Mouse (Mus musculus): ENCODE measurements around the gene Tmem156. TPM values are rescaled to one million over a fixed set of nuclear protein-coding genes. Genes with fewer than 3 reads are reported as not detected.

Tmem156 gene
- total and polyA plus RNA-seq, 3 experiments = 2.6 to 4.1 TPM; not detected in 1

DNA sequence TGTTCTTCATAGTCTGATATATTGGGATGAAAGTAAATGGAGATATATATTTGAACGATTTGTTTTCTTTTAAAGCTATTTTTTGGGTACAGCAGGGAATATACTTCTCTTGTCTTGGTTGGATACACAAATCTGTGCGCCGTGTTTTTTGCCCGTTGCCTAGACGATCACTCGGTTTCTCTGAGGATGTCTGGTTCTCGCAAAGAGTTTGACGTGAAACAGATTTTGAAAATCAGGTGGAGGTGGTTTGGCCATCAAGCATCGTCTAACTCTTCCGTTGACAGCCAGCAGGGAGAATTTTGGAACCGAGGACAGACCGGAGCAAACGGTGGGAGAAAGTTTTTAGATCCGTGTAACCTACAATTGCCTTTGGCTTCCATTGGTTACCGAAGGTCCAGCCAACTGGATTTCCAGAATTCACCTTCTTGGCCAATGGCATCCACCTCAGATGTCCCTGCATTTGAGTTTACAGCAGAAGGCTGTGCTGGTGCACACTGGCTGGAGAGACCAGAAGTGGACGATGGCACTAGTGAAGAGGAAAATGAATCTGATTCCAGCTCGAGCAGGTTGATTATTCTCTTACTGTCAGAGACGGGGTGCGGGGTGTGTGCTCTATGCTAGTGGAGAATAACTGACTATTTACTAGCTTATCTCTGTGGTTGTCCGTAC is 39.4 kb upstream of the Tmem156 start:
- peaks cover 0 to 7% of the 10 kb centered on the region in 2 experiments; a peak in 2 of 4 replicates for H3K36me3 ChIP-seq (ENCODE audit: control insufficient read depth in 1 of 2, insufficient read depth in 2 of 2, low read length in 2 of 2)
- no peaks in the 10 kb centered on the region for H3K27me3 ChIP-seq (ENCODE audit: control insufficient read depth in 1 of 2, insufficient read depth in 2 of 2, low read length in 2 of 2)
- DNase-seq (ENCODE audit: low read depth, low spot score) = no peak
- no peak overlapping the region for H3K27ac ChIP-seq (ENCODE audit: control insufficient read depth, low read depth, low read length)
- peaks cover 0 to 17% of the 10 kb centered on the region in 2 experiments; a peak in 2 of 4 replicates for H3K4me1 ChIP-seq (ENCODE audit: control insufficient read depth in 1 of 2, insufficient read depth in 2 of 2, low read length in 2 of 2)
- TF ChIP-seq USF1 (IDR thresholded peaks at IDR 0.05; ENCODE audit: low read depth, low read length) = no peak
- no peak for TF ChIP-seq MYC (IDR thresholded peaks at IDR 0.05; ENCODE audit: low read depth, low read length)
- no peak for TF ChIP-seq ZMIZ1 (IDR thresholded peaks at IDR 0.05; ENCODE audit: low read depth, low read length)
- TF ChIP-seq CTCF (IDR thresholded peaks at IDR 0.05 in 2 of 3, conservative IDR thresholded peaks at IDR 0.05 in 1 of 3; ENCODE audit: control insufficient read depth in 1 of 3, insufficient read depth in 1 of 3, low read depth in 2 of 3, low read length in 3 of 3, poor library complexity in 1 of 3, severe bottlenecking in 1 of 3) = no peak
- no peak for TF ChIP-seq MXI1 (IDR thresholded peaks at IDR 0.05; ENCODE audit: low read depth, low read length)
- no peak for TF ChIP-seq MYB (IDR thresholded peaks at IDR 0.05; ENCODE audit: low read depth, low read length)
- TF ChIP-seq TAL1 (IDR thresholded peaks at IDR 0.05; ENCODE audit: low read length) = no peak
- no peak for TF ChIP-seq POLR2A (IDR thresholded peaks at IDR 0.05; ENCODE audit: control insufficient read depth in 1 of 2, insufficient read depth in 1 of 2, low read depth in 1 of 2, low read length in 2 of 2, poor library complexity in 1 of 2)
- no peak for TF ChIP-seq ZC3H11A (IDR thresholded peaks at IDR 0.05; ENCODE audit: low read depth, low read length)
- TF ChIP-seq E2F4 (IDR thresholded peaks at IDR 0.05; ENCODE audit: borderline replicate concordance, low read depth, low read length) = no peak
- TF ChIP-seq UBTF (IDR thresholded peaks at IDR 0.05; ENCODE audit: borderline replicate concordance, insufficient read depth, low read depth, low read length) = no peak
- TF ChIP-seq ETS1 (IDR thresholded peaks at IDR 0.05; ENCODE audit: low read depth, low read length) = no peak
- TF ChIP-seq SIN3A (IDR thresholded peaks at IDR 0.05; ENCODE audit: low read length) = no peak
- TF ChIP-seq JUND (IDR thresholded peaks at IDR 0.05; ENCODE audit: low read depth, low read length) = no peak
- TF ChIP-seq RAD21 (IDR thresholded peaks at IDR 0.05; ENCODE audit: low read depth, low read length) = no peak
- no peak for TF ChIP-seq POLR2AphosphoS2 (IDR thresholded peaks at IDR 0.05; ENCODE audit: low read length)
- TF ChIP-seq MAFK (IDR thresholded peaks at IDR 0.05; ENCODE audit: borderline replicate concordance, low read depth, low read length) = no peak
- no peak for TF ChIP-seq ZKSCAN1 (IDR thresholded peaks at IDR 0.05; ENCODE audit: low read depth, low read length)
- H3K9me3 ChIP-seq (replicated peaks; ENCODE audit: insufficient read depth, low read length) = no peaks in the 10 kb centered on the region
- H3K4me3 ChIP-seq (ENCODE audit: control insufficient read depth in 1 of 2, insufficient read depth in 1 of 2, low read depth in 2 of 2, low read length in 2 of 2) = no peak overlapping the region
- H3K79me2 ChIP-seq (ENCODE audit: control insufficient read depth, insufficient read depth, low read length, poor library complexity) = peaks cover 1% of the 10 kb centered on the region; the same call in 1 of the 2 replicates
- H3K9ac ChIP-seq (ENCODE audit: control insufficient read depth, low read depth, low read length, poor library complexity, severe bottlenecking) = no peak overlapping the region

DNA sequence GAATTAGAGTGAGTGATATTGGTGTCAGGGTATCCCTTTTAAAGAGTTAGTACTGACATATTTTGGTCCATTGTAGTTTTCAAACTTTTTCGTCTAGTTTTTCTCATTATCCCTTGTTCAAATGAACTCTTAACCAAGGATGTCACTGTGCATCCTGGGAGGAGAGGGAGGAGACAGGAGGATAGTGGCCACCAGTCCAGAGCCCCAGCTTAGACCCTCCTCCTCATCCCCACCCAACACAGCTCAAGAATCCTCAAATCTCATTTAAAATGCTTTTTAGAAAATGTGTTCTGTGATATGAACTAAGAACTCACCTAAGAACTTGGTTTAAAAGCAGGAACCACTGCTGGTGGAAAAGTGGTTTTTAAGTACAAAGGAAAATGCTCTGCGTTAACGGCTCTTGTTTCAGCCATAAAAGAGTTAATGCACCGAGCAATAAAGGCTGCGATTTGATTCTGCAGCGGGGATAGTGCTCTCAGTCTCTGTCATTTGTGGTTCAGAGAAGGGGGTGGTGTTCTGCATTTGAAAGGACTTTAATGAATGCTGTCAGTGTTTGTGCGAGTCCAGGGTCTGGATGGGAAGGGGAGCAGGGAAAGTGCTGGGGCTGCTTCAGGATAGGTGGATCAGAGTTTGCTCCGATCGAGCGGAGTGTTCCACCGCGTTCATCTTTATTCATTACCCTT is 38.7 kb upstream of the Tmem156 start:
- Histone ChIP-seq H3K36me3 (ENCODE audit: control insufficient read depth in 1 of 2, insufficient read depth in 2 of 2, low read length in 2 of 2) (peaks cover 0 to 7% of the 10 kb centered on the region in 2 experiments; a peak in 2 of 4 replicates), H3K4me3 (ENCODE audit: control insufficient read depth in 1 of 2, insufficient read depth in 1 of 2, low read depth in 2 of 2, low read length in 2 of 2) (no peak overlapping the region), H3K27me3 (ENCODE audit: control insufficient read depth in 1 of 2, insufficient read depth in 2 of 2, low read length in 2 of 2) (no peaks in the 10 kb centered on the region), H3K27ac (ENCODE audit: control insufficient read depth, low read depth, low read length) (no peak overlapping the region), H3K9ac (ENCODE audit: control insufficient read depth, low read depth, low read length, poor library complexity, severe bottlenecking) (no peak overlapping the region), H3K4me1 (ENCODE audit: control insufficient read depth in 1 of 2, insufficient read depth in 2 of 2, low read length in 2 of 2) (peaks cover 0 to 12% of the 10 kb centered on the region in 2 experiments; a peak in 2 of 4 replicates), H3K79me2 (ENCODE audit: control insufficient read depth, insufficient read depth, low read length, poor library complexity) (peaks cover 1% of the 10 kb centered on the region; the same call in 1 of the 2 replicates), H3K9me3 (replicated peaks; ENCODE audit: insufficient read depth, low read length) (no peaks in the 10 kb centered on the region)
- no peak for DNase-seq (ENCODE audit: low read depth, low spot score)
- TF ChIP-seq NRF1 (IDR thresholded peaks at IDR 0.05; ENCODE audit: insufficient read depth, low read depth, low read length, poor library complexity, severe bottlenecking) (no peak), CTCF (IDR thresholded peaks at IDR 0.05 in 2 of 3, conservative IDR thresholded peaks at IDR 0.05 in 1 of 3; ENCODE audit: control insufficient read depth in 1 of 3, insufficient read depth in 1 of 3, low read depth in 2 of 3, low read length in 3 of 3, poor library complexity in 1 of 3, severe bottlenecking in 1 of 3) (no peak), GATA1 (IDR thresholded peaks at IDR 0.05; ENCODE audit: low read depth, low read length) (no peak), TCF12 (IDR thresholded peaks at IDR 0.05; ENCODE audit: low read depth, low read length) (no peak), CHD2 (IDR thresholded peaks at IDR 0.05; ENCODE audit: low read length) (no peak), ETS1 (IDR thresholded peaks at IDR 0.05; ENCODE audit: low read depth, low read length) (no peak), TBP (IDR thresholded peaks at IDR 0.05; ENCODE audit: low read depth, low read length) (no peak), MEF2A (IDR thresholded peaks at IDR 0.05; ENCODE audit: extremely low read depth, insufficient replicate concordance, low read depth, low read length, poor library complexity, severe bottlenecking) (no peak), MXI1 (IDR thresholded peaks at IDR 0.05; ENCODE audit: low read depth, low read length) (no peak), SIN3A (IDR thresholded peaks at IDR 0.05; ENCODE audit: low read length) (no peak), NELFE (IDR thresholded peaks at IDR 0.05; ENCODE audit: low read depth, low read length) (no peak), POLR2AphosphoS5 (IDR thresholded peaks at IDR 0.05; ENCODE audit: borderline replicate concordance, low read depth, low read length) (no peak), MYB (IDR thresholded peaks at IDR 0.05; ENCODE audit: low read depth, low read length) (no peak), SMC3 (IDR thresholded peaks at IDR 0.05; ENCODE audit: low read depth, low read length) (no peak), E2F4 (IDR thresholded peaks at IDR 0.05; ENCODE audit: borderline replicate concordance, low read depth, low read length) (no peak), MAFK (IDR thresholded peaks at IDR 0.05; ENCODE audit: borderline replicate concordance, low read depth, low read length) (no peak), RCOR1 (IDR thresholded peaks at IDR 0.05; ENCODE audit: low read depth, low read length) (no peak), RAD21 (IDR thresholded peaks at IDR 0.05; ENCODE audit: low read depth, low read length) (no peak)

Measured in MEL (cell line).